Mouse (Mus musculus): ENCODE results near the gene Rere.

Gene Rere

DNA sequence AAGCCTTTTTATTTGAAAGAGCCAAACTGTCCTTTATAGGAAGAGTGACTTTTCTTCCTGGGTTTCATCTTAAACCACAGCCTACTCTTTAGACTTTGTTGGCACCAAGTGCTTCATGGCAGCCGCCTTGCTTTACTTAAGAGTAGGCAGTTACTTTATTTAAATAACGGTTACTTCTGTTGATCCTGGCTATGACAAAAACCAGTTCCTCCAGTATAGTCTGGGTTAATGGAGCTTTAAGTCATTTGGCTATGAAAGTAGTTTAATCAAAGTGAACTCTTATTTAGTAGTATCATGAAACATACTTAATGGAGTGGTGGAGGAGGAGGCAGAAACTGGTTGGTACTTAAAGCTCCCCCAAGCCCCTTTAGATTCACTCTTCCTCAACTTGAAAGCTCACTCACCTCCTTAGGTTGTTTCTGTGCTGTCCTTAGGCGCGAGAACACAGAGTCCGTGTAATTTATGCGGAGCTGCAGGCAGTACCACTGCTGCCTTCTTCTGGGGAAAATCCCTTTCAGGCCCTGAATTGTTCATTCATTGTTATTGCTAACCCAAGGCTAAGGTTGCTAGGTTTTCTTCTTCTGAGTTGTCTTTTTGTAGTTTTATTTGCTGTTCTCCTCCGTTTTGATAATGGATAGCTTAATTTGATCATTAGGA, 70.1 kb downstream of the Rere start:
- DNase-seq = peak; percentile 36

DNA sequence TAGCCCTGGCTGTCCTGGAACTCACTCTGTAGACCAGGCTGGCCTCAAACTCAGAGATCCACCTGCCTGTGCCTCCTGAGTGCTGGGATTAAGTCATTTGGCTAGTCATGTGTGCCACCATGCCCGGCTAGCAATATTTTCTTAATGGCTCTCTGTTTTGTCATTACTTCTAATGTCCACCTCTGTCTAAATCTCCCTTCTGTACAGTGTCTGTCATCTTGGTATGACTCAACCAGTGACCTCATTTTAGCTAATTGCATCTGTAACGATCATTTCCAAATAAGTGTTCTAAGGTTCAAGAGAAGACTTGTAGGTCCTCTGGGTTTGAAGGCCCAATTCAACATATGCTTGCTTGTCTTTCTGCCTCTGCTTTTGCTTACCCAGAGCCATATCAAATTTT, 71.3 kb downstream of the Rere start:
- DNase-seq = no peak

DNA sequence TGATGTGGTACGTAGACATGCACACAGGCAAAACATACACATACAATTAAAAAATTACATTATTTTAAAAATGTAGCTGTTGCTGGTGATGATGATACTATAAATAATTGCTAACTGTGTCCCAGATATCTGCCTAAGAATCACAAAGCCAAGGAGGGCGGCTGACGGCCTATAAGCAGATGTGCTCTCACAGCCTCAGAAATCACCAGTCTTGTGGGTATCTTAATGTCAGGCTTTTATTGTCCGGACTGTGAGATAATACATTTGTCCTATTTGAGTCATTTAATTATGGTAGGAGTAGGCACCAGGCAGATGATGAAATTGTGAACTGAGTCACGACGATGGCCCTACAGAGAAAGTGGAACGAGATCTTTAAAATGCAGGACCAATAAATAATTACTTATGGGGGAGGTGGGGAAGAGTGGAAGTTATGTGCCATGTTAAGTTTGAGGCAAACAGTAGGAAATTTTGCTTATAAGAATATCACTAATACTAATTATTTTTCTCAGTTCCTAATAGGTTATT, 72.0 kb downstream of the Rere start:
- no peak for DNase-seq

DNA sequence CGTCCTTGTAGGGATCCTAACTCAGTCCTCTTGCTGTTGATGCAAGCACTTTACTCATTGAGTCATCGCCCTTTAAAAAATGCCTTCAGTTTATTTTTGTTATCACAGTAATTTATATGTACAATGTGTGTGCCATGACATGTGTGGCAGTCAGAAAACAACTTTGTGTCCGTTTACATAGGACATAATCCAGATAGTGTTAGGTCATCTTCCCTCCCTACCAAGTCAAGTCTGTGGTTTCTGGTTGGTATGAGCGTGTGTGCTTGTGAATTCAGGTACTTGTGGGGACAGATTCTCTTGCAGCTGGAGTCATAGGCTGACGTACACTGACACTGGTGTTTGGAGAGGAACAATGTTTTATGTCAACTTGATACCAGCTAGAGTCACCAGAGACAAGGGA, 74.4 kb downstream of the Rere start:
- no peak for DNase-seq

DNA sequence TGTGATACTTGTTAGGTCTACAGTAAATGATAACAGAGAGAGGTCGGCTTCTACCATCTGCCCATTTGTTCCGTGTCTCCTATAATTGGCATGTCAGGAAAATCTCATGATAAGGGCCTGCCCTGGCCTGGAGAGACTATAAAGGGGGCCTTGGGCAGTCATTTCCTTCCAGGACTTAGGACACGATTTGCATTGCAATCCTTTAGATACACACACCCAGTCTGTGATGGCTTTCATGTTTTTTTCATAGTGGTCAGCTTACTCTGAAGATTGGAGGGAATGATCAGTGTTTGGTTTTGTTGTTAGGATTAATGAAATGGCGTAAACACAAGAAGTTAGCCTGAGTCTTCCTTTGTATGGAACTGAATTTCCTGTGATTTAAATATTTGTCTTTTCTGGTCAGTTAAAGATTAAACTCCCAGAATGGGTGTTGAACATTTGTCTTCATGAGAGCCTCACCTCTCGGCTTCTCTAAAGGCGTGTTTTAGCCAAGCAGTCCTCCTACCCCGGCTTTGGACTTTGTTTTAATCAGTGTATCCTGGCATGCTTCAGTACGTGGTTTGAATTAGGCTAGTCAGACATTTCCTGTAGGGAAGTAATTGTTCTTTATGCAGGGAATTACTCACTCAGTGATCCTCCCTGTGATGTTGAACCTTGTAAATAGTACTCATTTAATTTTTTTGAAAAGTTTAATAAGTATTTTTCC, 80.7 kb downstream of the Rere start:
- DNase-seq = peak; percentile 79

DNA sequence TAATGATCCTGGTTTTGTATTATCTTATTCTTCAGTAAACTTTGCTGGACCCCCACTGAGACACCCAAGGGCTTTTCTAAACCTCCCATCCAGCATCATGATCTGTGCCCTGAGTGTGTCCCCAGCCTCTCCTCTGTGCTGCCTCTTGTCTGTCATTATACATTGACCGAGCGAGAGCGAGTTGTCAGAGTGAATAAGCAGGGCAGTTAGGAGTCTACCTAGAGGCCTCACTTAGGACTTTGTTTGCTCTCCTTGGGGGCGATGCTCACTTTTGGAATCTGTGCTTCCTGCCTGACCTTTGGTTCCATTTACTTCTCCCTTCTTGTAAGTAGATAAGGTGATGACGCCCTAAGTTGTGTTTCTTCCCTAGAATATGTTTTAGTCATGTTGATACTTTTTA, 81.4 kb downstream of the Rere start:
- DNase-seq = peak; percentile 59

DNA sequence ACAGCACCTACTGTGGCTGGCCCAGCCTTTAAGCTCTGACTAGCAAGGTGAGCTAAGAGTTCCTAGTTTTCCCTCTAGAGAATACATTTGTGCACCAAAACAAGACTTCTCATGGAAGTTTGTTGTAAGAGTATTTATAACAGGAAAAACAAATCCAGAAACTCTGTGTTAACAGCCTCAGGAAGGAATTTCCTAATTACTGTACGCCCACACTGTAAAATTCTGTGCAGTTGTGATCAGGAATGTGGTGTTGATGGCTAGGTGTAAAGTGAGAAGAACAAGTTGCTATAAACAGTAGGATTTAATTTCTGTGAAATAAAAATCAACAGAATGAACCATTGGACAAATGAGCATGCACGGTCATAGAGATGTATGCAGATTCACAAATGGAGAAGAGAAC, 83.3 kb downstream of the Rere start:
- DNase-seq = no peak

DNA sequence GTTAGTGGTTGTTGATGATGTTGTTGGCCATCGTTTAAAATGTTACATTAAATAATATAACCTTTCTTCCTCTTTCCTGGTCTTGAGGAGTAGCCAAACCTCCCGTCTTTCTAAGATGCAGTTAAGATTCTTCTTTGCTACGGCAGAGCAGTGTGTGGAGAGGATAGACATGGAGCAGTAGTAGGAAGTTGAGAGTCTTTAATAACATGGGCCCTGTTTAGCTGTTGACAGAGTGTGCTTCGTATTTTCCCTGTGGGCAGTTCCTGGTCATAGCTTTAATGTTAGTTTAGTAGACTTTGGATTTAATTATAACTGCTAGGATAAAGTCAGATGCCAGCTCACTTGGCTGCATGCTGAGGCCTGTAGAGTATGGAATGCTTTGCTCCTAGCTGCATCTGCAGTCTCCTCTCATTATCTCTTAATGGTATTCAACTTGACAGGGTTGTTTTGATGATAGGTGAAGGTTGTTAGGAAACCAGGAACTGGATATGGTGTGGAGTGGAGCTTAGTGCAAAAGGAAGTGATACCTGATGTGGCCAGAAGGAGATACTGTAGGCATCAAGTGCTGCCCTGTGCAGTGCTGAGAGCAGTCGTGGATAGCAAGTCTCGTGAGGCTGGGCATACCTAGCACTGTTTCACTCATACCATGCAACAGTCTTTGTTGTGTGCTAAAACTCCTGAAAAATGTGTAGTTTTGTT, 85.2 kb downstream of the Rere start:
- DNase-seq = no peak

DNA sequence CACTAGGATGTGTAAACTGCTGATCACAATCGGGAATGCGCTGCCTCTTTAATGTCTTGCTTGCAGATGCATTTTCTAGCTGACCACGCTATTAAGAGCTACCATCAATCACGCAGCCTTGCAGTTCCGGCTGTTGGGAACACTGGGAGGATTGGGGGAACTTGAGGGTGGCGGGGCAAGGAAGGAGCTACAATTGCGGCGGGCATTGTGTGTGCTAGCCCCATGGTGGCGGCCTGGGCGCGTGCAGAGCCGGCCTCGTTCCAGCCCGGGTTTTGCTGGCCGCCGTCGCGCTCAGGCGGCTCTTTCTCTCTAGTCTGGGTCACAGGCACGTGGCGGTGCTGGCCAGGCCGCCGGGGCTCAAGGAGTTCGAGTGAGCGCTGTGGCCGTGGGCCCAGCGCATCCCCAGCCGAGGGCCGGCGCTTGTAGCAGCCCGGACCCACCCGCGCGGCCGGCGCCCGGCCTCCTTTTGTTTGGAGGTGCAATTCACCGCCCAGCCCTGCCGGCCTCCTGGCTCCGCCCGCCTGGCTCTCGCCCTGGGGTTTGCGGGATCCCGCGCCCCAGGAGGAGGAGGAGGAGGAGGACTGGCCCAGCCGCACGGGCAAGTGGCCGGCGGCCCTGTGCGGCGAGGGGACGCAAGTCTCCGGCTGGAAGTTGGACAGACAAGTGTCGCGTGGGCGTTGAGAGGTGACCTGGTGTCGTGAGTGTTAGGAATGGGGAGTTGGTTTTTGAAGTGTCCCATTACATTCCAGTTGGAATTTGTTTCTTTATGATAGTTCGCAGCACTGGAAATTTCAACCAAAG, 90.3 kb downstream of the Rere start:
- DNase-seq = peak; percentile 81

DNA sequence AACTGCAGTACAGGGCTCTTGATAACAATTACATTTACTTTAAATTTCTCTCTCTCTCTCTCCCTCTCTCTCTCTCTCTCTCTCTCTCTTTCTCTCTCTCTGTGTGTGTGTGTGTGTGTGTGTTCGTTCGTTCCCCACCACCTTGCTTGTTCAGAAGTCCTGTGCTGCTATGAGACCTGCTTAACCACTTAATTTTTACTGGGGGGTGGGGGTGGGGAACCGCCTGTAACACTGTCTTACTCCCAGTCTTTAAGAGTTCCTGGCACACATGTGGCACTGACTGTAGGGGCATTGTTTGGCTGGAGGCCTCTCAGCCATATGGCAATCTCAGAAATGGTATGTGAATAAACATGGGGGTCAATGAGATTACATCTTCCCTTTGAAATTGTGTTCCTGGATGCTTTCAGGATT, 91.2 kb downstream of the Rere start:
- DNase-seq = no peak

DNA sequence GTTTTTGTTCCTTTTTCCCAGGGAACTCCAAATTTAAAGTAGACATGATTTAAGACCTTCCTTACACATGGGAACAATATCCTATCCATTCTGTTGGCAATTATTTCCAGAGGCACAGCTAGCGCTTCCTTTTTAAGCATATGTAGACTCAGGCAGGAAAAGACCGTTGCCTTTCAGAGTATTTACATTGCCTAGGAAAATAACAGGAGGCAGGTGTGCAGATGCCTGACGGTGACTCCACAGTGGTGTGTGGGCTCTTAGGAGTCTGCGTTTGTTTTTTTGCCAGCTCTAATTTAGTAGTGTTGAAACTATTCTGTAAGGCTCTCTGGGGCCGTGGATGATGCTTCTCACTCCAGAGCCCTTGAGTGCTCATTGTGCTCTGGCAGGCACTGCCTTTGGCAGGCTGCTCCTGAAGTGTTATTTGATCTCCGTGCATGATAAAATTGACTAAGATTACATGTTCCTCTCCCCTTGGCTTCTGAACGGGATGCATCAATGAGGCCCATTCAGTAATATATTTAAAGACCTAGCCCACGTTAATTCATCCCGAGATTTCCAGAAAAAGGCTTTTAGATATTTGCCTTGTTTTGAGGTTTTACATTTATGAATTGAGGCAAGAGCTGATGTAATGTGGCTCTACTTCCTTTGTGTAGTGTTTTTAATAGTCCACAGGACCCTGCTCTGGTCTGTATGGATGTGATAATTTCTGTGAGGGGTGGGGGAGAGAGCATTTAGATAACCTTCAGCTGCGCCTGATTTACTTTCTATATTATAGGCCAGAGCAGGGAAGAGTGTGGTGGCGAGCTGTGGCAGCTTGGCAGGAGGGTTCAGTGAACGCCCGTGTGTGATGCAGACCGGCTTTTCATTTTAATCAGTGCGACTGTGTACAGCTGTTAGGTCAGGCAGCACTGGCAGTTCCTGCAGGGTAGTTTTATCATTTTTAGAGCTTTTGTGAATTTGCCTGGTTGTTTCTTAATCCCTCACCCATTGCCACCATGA, 92.0 kb downstream of the Rere start:
- DNase-seq = no peak

DNA sequence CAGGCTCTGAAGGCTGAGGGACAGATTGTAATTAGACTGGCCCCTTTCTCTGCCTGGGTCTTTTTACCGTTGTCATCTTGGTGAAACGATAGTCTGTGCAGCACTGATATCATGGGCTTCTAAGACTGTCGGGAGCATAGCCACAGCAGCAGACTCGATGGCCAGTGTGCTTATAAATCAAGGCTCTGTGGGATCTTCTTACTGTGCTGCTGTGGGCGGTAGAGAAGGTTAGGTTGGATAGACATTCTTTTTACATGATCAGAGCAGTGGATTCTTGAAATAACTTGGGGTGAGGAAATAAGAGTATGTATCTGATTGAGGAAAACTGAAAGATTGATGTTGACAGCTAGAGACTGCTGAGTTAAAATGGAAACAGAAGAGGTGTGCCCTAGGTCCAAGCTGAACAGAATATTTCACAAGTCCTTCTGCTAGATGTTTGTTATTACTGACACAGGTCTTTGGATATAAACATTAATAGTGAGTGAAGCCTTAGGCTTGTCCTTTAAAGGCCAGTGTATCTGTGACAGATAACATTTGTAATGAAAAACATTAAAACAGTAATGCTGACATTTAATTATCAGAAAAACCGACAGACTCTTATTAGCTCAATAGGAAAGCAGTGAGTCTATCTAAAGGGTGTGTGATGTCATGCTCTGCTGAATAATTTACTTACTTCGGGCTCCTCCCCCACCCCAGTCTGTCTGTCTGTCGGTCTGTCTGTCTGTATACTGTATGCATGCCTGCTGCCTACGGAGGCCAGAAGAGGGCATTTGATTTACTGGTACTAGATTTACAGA, 93.4 kb downstream of the Rere start:
- peak; percentile 44 for DNase-seq

DNA sequence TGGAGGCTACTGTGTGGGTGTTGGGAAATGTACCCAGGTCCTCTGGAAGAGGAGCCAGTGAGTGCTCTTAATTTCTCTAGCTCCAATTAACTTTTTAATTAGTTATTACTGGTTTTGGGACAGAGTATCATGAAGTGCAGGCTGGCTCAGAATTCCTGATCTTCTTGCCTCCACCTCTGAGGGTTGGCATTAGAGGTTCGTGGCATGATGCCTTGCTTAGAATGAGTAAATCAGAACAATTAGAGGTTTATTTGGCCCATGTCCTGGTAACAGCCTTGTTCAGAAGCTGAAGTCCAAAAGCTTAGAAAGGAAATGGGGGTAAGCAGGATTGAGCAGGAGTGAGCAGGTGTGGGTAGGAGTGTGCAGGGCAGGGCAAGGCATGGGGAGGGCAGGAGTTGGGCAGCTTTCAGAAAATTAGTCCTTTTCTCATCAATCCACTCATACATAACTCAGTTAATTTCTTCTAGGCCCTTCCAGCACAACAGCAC, 94.0 kb downstream of the Rere start:
- DNase-seq = peak; percentile 75

DNA sequence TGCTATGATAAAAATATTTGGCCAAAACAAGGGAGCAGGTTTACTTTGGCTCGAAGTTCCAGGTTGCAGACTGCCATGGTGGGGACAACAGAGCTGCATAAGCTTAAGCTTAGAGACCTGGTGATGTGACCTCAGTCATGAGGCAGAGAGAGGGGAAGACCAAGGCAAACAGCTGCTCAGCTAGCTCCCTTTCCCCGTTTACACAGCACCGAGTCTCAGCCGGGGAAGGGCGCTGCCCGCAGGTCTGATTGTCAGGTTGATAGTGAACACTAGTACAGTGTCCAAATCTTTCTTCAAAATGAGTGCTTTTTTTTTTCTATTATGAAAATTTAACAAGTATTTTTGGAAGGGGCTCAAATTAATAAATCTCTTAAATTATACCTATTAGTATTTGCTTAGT, 97.9 kb downstream of the Rere start:
- DNase-seq = no peak

DNA sequence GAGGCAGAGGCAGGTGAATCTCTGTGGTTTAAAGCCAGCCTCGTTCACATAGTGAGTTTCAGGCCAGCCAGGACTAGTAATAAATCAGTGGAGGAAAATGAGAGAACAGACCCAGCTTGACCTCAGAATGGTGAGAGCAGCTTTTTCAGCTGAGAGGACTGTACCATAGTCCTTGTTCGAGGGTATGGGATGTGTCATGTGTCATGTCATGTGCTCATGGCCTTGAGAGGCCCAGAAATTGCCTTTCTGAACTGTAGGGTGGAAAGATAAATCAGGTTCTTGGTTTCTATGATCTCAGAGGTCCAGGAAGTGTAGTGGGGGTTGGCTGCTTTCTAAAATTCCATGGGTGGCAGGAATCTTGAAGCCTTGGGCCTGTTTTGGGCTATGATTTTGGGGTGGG, 98.3 kb downstream of the Rere start:
- no peak for DNase-seq

DNA sequence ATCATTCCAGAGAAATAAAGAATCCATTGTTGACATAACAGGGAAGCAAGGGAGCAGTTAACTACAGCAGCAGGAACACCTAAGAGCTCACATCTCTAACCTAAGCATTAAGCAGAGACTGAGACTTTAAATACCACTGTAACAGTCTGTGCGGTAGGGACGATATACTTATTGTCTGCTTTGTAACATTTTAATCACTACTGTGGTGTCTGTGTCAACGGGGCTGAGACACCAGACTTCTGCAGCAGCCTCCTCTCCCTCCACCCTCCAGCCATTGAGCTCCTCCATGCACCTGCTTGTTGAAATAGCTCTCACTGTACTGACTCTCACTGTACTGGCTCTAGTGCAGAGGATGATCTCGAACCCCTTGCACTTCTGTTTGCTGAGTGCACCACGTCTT, 98.8 kb downstream of the Rere start:
- DNase-seq = no peak

DNA sequence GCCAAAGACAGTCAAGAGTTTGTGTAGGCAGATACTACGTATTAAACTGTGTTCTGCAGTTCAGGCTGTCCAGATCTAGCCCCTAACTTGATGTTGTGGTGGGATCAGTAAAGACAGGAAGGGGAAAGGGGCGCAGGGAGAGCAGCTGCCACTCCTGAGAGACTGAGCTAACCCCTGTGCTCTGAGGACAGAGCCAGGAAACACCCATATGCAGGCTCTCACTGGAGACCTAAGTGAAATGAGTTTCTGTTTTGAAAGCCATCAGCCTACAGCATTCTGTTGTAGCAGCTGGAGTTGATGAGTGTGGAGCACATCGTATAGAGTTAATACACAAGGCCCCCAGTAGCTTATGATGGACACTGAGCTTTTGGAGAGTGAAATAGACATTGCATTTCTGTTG, 101.1 kb downstream of the Rere start:
- no peak for DNase-seq

DNA sequence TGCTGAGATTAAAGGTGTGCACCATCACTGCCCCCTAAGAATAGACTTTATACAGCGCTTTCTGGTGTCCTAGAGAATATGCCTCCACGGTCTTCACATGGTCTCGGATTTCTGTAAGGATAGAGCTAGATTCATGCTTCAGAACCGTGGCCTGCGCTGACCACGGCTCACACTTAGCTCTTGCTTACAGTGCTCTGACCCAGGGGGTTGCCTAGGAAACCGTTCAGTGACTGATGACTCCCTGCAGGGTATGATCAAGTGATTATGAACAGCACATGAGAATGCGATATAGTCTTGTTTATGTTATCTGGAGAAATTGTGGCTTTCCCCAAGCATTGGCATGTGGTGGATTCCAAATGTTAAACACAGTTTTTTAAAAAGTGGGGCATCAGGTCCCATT, 103.0 kb downstream of the Rere start:
- DNase-seq = no peak

DNA sequence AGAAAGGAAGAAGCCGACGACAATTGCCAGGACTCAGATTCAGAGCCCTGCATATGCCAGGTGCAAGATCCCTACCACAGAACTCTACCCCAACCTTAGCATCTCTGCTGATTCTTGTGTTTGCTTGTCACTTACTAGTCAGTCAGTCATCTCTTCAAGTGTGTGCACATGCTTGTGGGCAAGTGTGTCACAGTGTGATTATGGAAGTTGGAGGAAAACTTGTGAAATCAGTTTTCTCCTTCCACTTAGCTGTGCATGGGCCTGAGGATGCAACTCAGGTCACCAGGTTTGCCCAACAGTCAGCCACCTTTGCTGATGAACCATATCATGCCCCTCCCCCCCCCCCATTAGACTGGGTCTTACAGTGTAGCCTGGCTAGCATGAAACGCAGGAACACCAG, 103.5 kb downstream of the Rere start:
- DNase-seq = no peak

DNA sequence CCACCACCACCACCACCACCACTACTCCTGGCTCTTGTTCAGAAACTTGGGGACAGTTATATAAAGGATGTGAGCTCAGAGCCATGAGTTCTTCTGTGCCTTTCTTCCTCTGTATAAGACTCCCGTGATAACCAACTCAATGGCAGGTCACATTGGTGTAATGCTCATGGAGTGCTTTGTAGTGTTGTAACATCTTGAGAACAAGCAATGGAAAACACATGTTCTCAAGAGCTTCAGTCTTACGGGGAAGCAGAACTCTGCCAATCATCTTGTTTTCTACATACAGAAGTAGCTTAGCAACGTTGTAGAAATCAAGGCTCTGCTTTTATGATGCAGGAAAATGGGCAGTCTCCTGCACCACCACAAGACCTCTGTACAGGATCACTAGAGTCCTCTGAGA, 107.1 kb downstream of the Rere start:
- no peak for DNase-seq

DNA sequence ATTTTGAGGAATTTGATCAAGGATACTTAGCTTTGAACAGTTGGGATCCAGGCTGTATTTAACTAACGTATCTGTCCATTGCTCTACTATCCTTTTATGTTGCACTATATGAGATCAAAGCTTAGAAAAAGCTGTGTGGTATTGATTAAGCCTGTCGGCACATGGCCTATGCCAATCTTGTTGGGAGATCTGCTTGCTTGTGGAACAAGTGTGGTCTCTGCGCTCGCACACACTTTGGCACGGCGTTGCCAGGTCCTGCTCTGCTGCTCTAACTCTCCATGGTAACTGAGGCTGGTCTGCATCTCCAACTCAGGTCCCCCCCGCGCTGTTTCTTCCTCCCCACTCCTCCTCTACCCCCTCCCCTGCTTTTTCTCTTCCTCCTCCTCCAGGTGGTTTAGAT, 112.2 kb downstream of the Rere start:
- no peak for DNase-seq
